Mouse (Mus musculus): ENCODE results near the gene Lbp. TPM values are rescaled to one million over a fixed set of nuclear protein-coding genes. Genes with fewer than 3 reads are reported as not detected.

Lbp gene
- polyA plus RNA-seq, 1 experiment from 2014 or later = 5.0 TPM

GRCm38 (mm10) chr2:158299203-158299602 is 7.1 kb upstream of the Lbp start:
- Histone ChIP-seq H3K27me3 (ENCODE audit: control insufficient read depth, insufficient read depth, low read length) (no peaks in the 10 kb centered on the region), H3K4me2 (replicated peaks) (no peak overlapping the region), H3K4me1 (replicated peaks; ENCODE audit: control insufficient read depth, insufficient read depth, low read length) (no peaks in the 10 kb centered on the region), H3K27ac (no peak overlapping the region), H3K4me3 (replicated peaks; ENCODE audit: low read length) (no peak overlapping the region), H3K9me3 (ENCODE audit: control insufficient read depth, low read length) (no peaks in the 10 kb centered on the region), H3K36me3 (replicated peaks; ENCODE audit: control insufficient read depth, insufficient read depth) (no peaks in the 10 kb centered on the region), H3K9ac (no peak overlapping the region)
- 68% methylated on average over 3 of the region's 3 CpGs for WGBS
- ATAC-seq (ENCODE audit: low FRiP score) (no peak), DNase-seq (ENCODE audit: low spot score) (no peak)

- H3K4me3 ChIP-seq (replicated peaks; ENCODE audit: low read length) = no peak overlapping the region
- no peaks in the 10 kb centered on the region for H3K4me1 ChIP-seq (replicated peaks; ENCODE audit: control insufficient read depth, insufficient read depth, low read length)
- no peaks in the 10 kb centered on the region for H3K27me3 ChIP-seq (ENCODE audit: control insufficient read depth, insufficient read depth, low read length)
- H3K4me2 ChIP-seq (replicated peaks) = no peak overlapping the region
- no peak overlapping the region for H3K9ac ChIP-seq
- DNase-seq (ENCODE audit: low spot score) (peak; percentile 45), ATAC-seq (ENCODE audit: low FRiP score) (no peak; the same call in 1 of the 2 replicates)
- no peaks in the 10 kb centered on the region for H3K36me3 ChIP-seq (replicated peaks; ENCODE audit: control insufficient read depth, insufficient read depth)
- WGBS = 59% methylated on average over 4 of the region's 4 CpGs
- H3K27ac ChIP-seq = no peak overlapping the region
- no peaks in the 10 kb centered on the region for H3K9me3 ChIP-seq (ENCODE audit: control insufficient read depth, low read length)
These were observed 6.6 kb upstream of the Lbp start for GRCm38 (mm10) chr2:158299731-158300130.

GRCm38 (mm10) chr2:158302807-158303206 is 3.5 kb upstream of the Lbp start:
- H3K36me3 ChIP-seq (replicated peaks; ENCODE audit: control insufficient read depth, insufficient read depth) = no peaks in the 10 kb centered on the region
- no peaks in the 10 kb centered on the region for H3K9me3 ChIP-seq (ENCODE audit: control insufficient read depth, low read length)
- no peak overlapping the region for H3K4me2 ChIP-seq (replicated peaks)
- WGBS = 87% methylated on average over 3 of the region's 3 CpGs
- ATAC-seq (ENCODE audit: low FRiP score) (no peak), DNase-seq (ENCODE audit: low spot score) (no peak)
- no peak overlapping the region for H3K9ac ChIP-seq
- H3K27ac ChIP-seq = no peak overlapping the region
- no peaks in the 10 kb centered on the region for H3K27me3 ChIP-seq (ENCODE audit: control insufficient read depth, insufficient read depth, low read length)
- no peak overlapping the region for H3K4me3 ChIP-seq (replicated peaks; ENCODE audit: low read length)
- H3K4me1 ChIP-seq (replicated peaks; ENCODE audit: control insufficient read depth, insufficient read depth, low read length) = no peaks in the 10 kb centered on the region

- DNase-seq (ENCODE audit: low spot score) (no peak), ATAC-seq (ENCODE audit: low FRiP score) (no peak)
- Histone ChIP-seq H3K4me2 (replicated peaks) (no peak overlapping the region), H3K36me3 (replicated peaks; ENCODE audit: control insufficient read depth, insufficient read depth) (no peaks in the 10 kb centered on the region), H3K9me3 (ENCODE audit: control insufficient read depth, low read length) (no peaks in the 10 kb centered on the region), H3K4me1 (replicated peaks; ENCODE audit: control insufficient read depth, insufficient read depth, low read length) (no peaks in the 10 kb centered on the region), H3K27me3 (ENCODE audit: control insufficient read depth, insufficient read depth, low read length) (no peaks in the 10 kb centered on the region), H3K27ac (no peak overlapping the region), H3K9ac (no peak overlapping the region), H3K4me3 (replicated peaks; ENCODE audit: low read length) (no peak overlapping the region)
- 44% methylated on average over 6 of the region's 6 CpGs for WGBS
These were observed 380 bp downstream of the Lbp start for GRCm38 (mm10) chr2:158306696-158307049.

- WGBS = 49% methylated on average over 5 of the region's 5 CpGs
- Histone ChIP-seq H3K4me3 (replicated peaks; ENCODE audit: low read length) (no peak overlapping the region), H3K4me2 (replicated peaks) (no peak overlapping the region), H3K4me1 (replicated peaks; ENCODE audit: control insufficient read depth, insufficient read depth, low read length) (no peaks in the 10 kb centered on the region), H3K27ac (no peak overlapping the region), H3K9me3 (ENCODE audit: control insufficient read depth, low read length) (no peaks in the 10 kb centered on the region), H3K36me3 (replicated peaks; ENCODE audit: control insufficient read depth, insufficient read depth) (no peaks in the 10 kb centered on the region), H3K27me3 (ENCODE audit: control insufficient read depth, insufficient read depth, low read length) (no peaks in the 10 kb centered on the region), H3K9ac (no peak overlapping the region)
- no peak for DNase-seq (ENCODE audit: low spot score)
- no peak for ATAC-seq (ENCODE audit: low FRiP score)
These were observed 2.0 kb downstream of the Lbp start for GRCm38 (mm10) chr2:158308276-158308675.

- WGBS = 68% methylated on average over 1 of the region's 1 CpGs
- H3K9me3 ChIP-seq (ENCODE audit: control insufficient read depth, low read length) = no peaks in the 10 kb centered on the region
- no peak overlapping the region for H3K4me2 ChIP-seq (replicated peaks)
- ATAC-seq (ENCODE audit: low FRiP score) (no peak), DNase-seq (ENCODE audit: low spot score) (no peak)
- no peaks in the 10 kb centered on the region for H3K4me1 ChIP-seq (replicated peaks; ENCODE audit: control insufficient read depth, insufficient read depth, low read length)
- H3K36me3 ChIP-seq (replicated peaks; ENCODE audit: control insufficient read depth, insufficient read depth) = no peaks in the 10 kb centered on the region
- no peak overlapping the region for H3K4me3 ChIP-seq (replicated peaks; ENCODE audit: low read length)
- H3K9ac ChIP-seq = no peak overlapping the region
- H3K27ac ChIP-seq = no peak overlapping the region
- no peaks in the 10 kb centered on the region for H3K27me3 ChIP-seq (ENCODE audit: control insufficient read depth, insufficient read depth, low read length)
These were observed 6.8 kb downstream of the Lbp start for GRCm38 (mm10) chr2:158313089-158313488.

- no peaks in the 10 kb centered on the region for H3K36me3 ChIP-seq (replicated peaks; ENCODE audit: control insufficient read depth, insufficient read depth)
- ATAC-seq (ENCODE audit: low FRiP score) = no peak
- no peak overlapping the region for H3K27ac ChIP-seq
- H3K9ac ChIP-seq = no peak overlapping the region
- H3K27me3 ChIP-seq (ENCODE audit: control insufficient read depth, insufficient read depth, low read length) = no peaks in the 10 kb centered on the region
- H3K4me2 ChIP-seq (replicated peaks) = no peak overlapping the region
- no peak for DNase-seq (ENCODE audit: low spot score)
- WGBS = 70% methylated on average over 8 of the region's 8 CpGs
- no peaks in the 10 kb centered on the region for H3K9me3 ChIP-seq (ENCODE audit: control insufficient read depth, low read length)
- H3K4me3 ChIP-seq (replicated peaks; ENCODE audit: low read length) = no peak overlapping the region
- H3K4me1 ChIP-seq (replicated peaks; ENCODE audit: control insufficient read depth, insufficient read depth, low read length) = no peaks in the 10 kb centered on the region
These were observed 10.1 kb downstream of the Lbp start for GRCm38 (mm10) chr2:158316371-158316770.

- Histone ChIP-seq H3K9ac (no peak overlapping the region), H3K4me1 (replicated peaks; ENCODE audit: control insufficient read depth, insufficient read depth, low read length) (no peaks in the 10 kb centered on the region), H3K36me3 (replicated peaks; ENCODE audit: control insufficient read depth, insufficient read depth) (no peaks in the 10 kb centered on the region), H3K27me3 (ENCODE audit: control insufficient read depth, insufficient read depth, low read length) (no peaks in the 10 kb centered on the region), H3K4me3 (replicated peaks; ENCODE audit: low read length) (no peak overlapping the region), H3K4me2 (replicated peaks) (no peak overlapping the region), H3K9me3 (ENCODE audit: control insufficient read depth, low read length) (no peaks in the 10 kb centered on the region), H3K27ac (no peak overlapping the region)
- WGBS = 15% methylated on average over 5 of the region's 5 CpGs
- ATAC-seq (ENCODE audit: low FRiP score) (peak; percentile 62; the same call in 1 of the 2 replicates), DNase-seq (ENCODE audit: low spot score) (peak; percentile 77)
These were observed 10.7 kb downstream of the Lbp start for GRCm38 (mm10) chr2:158317026-158317425.

- 87% methylated on average over 6 of the region's 6 CpGs for WGBS
- no peak overlapping the region for H3K27ac ChIP-seq
- H3K4me3 ChIP-seq (replicated peaks; ENCODE audit: low read length) = no peak overlapping the region
- H3K27me3 ChIP-seq (ENCODE audit: control insufficient read depth, insufficient read depth, low read length) = no peaks in the 10 kb centered on the region
- no peaks in the 10 kb centered on the region for H3K36me3 ChIP-seq (replicated peaks; ENCODE audit: control insufficient read depth, insufficient read depth)
- H3K9ac ChIP-seq = no peak overlapping the region
- ATAC-seq (ENCODE audit: low FRiP score) (no peak), DNase-seq (ENCODE audit: low spot score) (no peak)
- H3K9me3 ChIP-seq (ENCODE audit: control insufficient read depth, low read length) = no peaks in the 10 kb centered on the region
- 0 out of 2 replicates have a peak, but pooled peaks cover 9% of the 10 kb centered on the region for H3K4me1 ChIP-seq (replicated peaks; ENCODE audit: control insufficient read depth, insufficient read depth, low read length)
- H3K4me2 ChIP-seq (replicated peaks) = no peak overlapping the region
These were observed 15.3 kb downstream of the Lbp start for GRCm38 (mm10) chr2:158321596-158321995.

GRCm38 (mm10) chr2:158322845-158323244 is 16.6 kb downstream of the Lbp start:
- H3K27ac ChIP-seq = no peak overlapping the region
- H3K9ac ChIP-seq = no peak overlapping the region
- H3K4me3 ChIP-seq (replicated peaks; ENCODE audit: low read length) = no peak overlapping the region
- DNase-seq (ENCODE audit: low spot score) (no peak), ATAC-seq (ENCODE audit: low FRiP score) (no peak)
- no peaks in the 10 kb centered on the region for H3K9me3 ChIP-seq (ENCODE audit: control insufficient read depth, low read length)
- 0 out of 2 replicates have a peak, but pooled peaks cover 9% of the 10 kb centered on the region for H3K4me1 ChIP-seq (replicated peaks; ENCODE audit: control insufficient read depth, insufficient read depth, low read length)
- WGBS = 75% methylated on average over 3 of the region's 3 CpGs
- H3K4me2 ChIP-seq (replicated peaks) = no peak overlapping the region
- no peaks in the 10 kb centered on the region for H3K36me3 ChIP-seq (replicated peaks; ENCODE audit: control insufficient read depth, insufficient read depth)
- no peaks in the 10 kb centered on the region for H3K27me3 ChIP-seq (ENCODE audit: control insufficient read depth, insufficient read depth, low read length)
